Mouse (Mus musculus) bone marrow, adult 2 months (tissue): ENCODE measurements around the gene Pusl1.

Experiments used
- CTCF ChIP-seq: fragments of 200-500 bp; IDR thresholded peaks from 2 replicates; pipeline ENCODE4 v1.5.1; 2011; ENCODE audit warnings: low read length, control low read depth; ENCODE audit not compliant: control insufficient read depth, insufficient read depth
- POLR2A ChIP-seq: fragments of 200-500 bp; IDR thresholded peaks from 2 replicates; pipeline ENCODE4 v1.6.1; 2011; ENCODE audit warnings: low read depth, mild to moderate bottlenecking, control low read depth, low read length, borderline replicate concordance; ENCODE audit not compliant: control insufficient read depth

DNA sequence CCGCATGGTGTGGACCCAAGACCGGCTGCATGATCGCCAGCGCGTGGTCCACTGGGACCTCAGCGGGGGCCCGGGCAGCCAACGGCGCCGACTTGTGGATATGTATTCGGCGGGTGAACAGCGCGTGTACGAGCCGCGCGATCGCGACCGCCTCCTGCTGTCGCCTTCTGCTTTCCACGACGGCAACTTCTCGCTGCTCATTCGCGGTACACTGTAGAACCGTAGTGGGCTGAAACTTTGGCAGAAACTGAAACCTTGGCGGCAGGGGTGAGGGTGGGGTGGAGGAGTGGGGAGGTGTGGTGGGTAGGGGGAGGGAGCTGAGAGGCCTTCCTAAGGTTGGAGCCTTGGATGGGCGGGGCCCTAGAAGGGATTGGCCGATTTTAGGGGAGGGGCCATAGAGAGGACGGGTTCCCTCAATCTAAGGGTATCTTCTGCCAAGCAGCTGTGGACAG lies 50.6 kb downstream of the Pusl1 start:
- TF ChIP-seq CTCF, result peak; percentile 45; the same call in 1 of the 2 replicates
- peak; percentile 41; the same call in 1 of the 2 replicates for TF ChIP-seq POLR2A
